Mouse (Mus musculus) liver, postnatal 0 days (tissue): ENCODE measurements around the gene Fxyd3. TPM values are rescaled to one million over a fixed set of nuclear protein-coding genes. Genes with fewer than 3 reads are reported as not detected.
A peak's percentile ranks its signal among the peaks of the same experiment; 100 is the strongest.

Source experiments
- ATAC-seq: fragments of 200-750 bp; cut with Nextera tagmentation; 2 replicates; pipeline ENCODE4 v1.8.0; 2017; ENCODE audit warnings: mild to moderate bottlenecking, moderate library complexity
- DNase-seq: peaks from one replicate; pipeline ENCODE4 v3.0.0-alpha.2; 2016
- H3K27ac ChIP-seq: fragments of 300-500 bp; sonication (generic); 2 replicates; pipeline ENCODE4 v1.5.1; 2014; ENCODE audit warnings: antibody characterized with exemption, moderate library complexity, mild to moderate bottlenecking, low read depth
- H3K27me3 ChIP-seq: fragments of 300-500 bp; sonication (generic); 2 replicates; pipeline ENCODE4 v1.6.1; 2014; ENCODE audit warnings: low read length, control low read depth, mixed read lengths; ENCODE audit not compliant: insufficient read depth
- H3K36me3 ChIP-seq: fragments of 300-500 bp; sonication (generic); replicated peaks from 2 replicates; pipeline ENCODE4 v1.6.1; 2014; ENCODE audit warnings: mild to moderate bottlenecking, control low read depth, low read length, moderate library complexity, mixed read lengths; ENCODE audit not compliant: insufficient read depth
- H3K4me1 ChIP-seq: fragments of 300-500 bp; sonication (generic); 2 replicates; pipeline ENCODE4 v1.6.1; 2014; ENCODE audit warnings: antibody characterized with exemption, mild to moderate bottlenecking, control low read depth; ENCODE audit not compliant: insufficient read depth
- H3K4me2 ChIP-seq: fragments of 300-500 bp; sonication (generic); 2 replicates; pipeline ENCODE4 v1.6.1; 2014; ENCODE audit warnings: low read depth, mild to moderate bottlenecking, low read length, moderate library complexity, mixed read lengths
- H3K4me3 ChIP-seq: fragments of 300-500 bp; sonication (generic); 2 replicates; pipeline ENCODE4 v1.5.1; 2014; ENCODE audit warnings: low read depth, low read length
- H3K9ac ChIP-seq: fragments of 300-500 bp; sonication (generic); replicated peaks from 2 replicates; pipeline ENCODE4 v1.6.1; 2014; ENCODE audit warnings: mild to moderate bottlenecking, moderate library complexity
- H3K9me3 ChIP-seq: fragments of 300-500 bp; sonication (generic); 2 replicates; pipeline ENCODE4 v1.6.1; 2016; ENCODE audit warnings: mild to moderate bottlenecking, control low read depth, low read length, mixed read lengths
- CTCF ChIP-seq: sonication (generic); IDR thresholded peaks from 2 replicates; pipeline ENCODE4 v1.5.1; 2016; ENCODE audit warnings: antibody characterized with exemption, low read depth
- EP300 ChIP-seq: IDR thresholded peaks from 2 replicates; pipeline ENCODE4 v1.6.1; 2016; ENCODE audit warnings: antibody characterized with exemption, low read depth, mild to moderate bottlenecking
- WGBS: fragments of 180-500 bp; shearing (Covaris S2); extraction: QIAGEN DNeasy Blood & Tissue Kit; methylation state at CpG from one replicate; pipeline ENCODE4 v1.1.7; 2014; ENCODE audit not compliant: insufficient replicate concordance; 5-methylcytosine and 5-hydroxymethylcytosine counted together
- polyA plus RNA-seq: library from polyadenylated mRNA; unstranded; fragments of >200 nt; fragmentation: Nextera tagmentation; extraction: Ambion mirVana; gene quantifications from 2 replicates; pipeline ENCODE4 v1.2.1, GENCODE M21; 2015

The Fxyd3 gene
- polyA plus RNA-seq, 1 experiment from 2014 or later = 3.4 TPM

GRCm38 (mm10) chr7:31118486-31118885, 42.0 kb upstream of the Fxyd3 start:
- no peak overlapping the region for H3K9ac ChIP-seq
- DNase-seq = no peak
- no peaks in the 10 kb centered on the region for H3K27me3 ChIP-seq
- no peak overlapping the region for H3K4me2 ChIP-seq
- TF ChIP-seq EP300 (no peak), CTCF (no peak)
- no peak overlapping the region for H3K4me3 ChIP-seq
- ATAC-seq = no peak
- peaks cover 7% of the 10 kb centered on the region for H3K4me1 ChIP-seq
- no peak overlapping the region for H3K27ac ChIP-seq
- no peaks in the 10 kb centered on the region for H3K9me3 ChIP-seq
- 78% methylated on average over 7 of the region's 7 CpGs for WGBS
- H3K36me3 ChIP-seq = no peaks in the 10 kb centered on the region

GRCm38 (mm10) chr7:31117465-31117864, 41.0 kb upstream of the Fxyd3 start:
- ATAC-seq (no peak), DNase-seq (no peak)
- H3K4me1 ChIP-seq = peaks cover 15% of the 10 kb centered on the region
- no peak overlapping the region for H3K9ac ChIP-seq
- TF ChIP-seq CTCF = no peak
- TF ChIP-seq EP300 = no peak
- no peaks in the 10 kb centered on the region for H3K27me3 ChIP-seq
- H3K36me3 ChIP-seq = no peaks in the 10 kb centered on the region
- no peak overlapping the region for H3K27ac ChIP-seq
- H3K4me3 ChIP-seq = no peak overlapping the region
- H3K9me3 ChIP-seq = no peaks in the 10 kb centered on the region
- 77% methylated on average over 11 of the region's 11 CpGs for WGBS
- no peak overlapping the region for H3K4me2 ChIP-seq

- H3K27ac ChIP-seq = peak overlapping the region; percentile 92
- H3K9me3 ChIP-seq = no peaks in the 10 kb centered on the region
- ATAC-seq (no peak), DNase-seq (peak; percentile 44)
- 55% methylated on average over 15 of the region's 16 CpGs for WGBS
- TF ChIP-seq CTCF (no peak), EP300 (no peak)
- peaks cover 21% of the 10 kb centered on the region for H3K4me1 ChIP-seq
- no peaks in the 10 kb centered on the region for H3K27me3 ChIP-seq
- no peak overlapping the region for H3K4me3 ChIP-seq
- H3K4me2 ChIP-seq = no peak overlapping the region
- no peaks in the 10 kb centered on the region for H3K36me3 ChIP-seq
- H3K9ac ChIP-seq = no peak overlapping the region
These were observed 40.2 kb upstream of the Fxyd3 start for GRCm38 (mm10) chr7:31116721-31117145.

DNA sequence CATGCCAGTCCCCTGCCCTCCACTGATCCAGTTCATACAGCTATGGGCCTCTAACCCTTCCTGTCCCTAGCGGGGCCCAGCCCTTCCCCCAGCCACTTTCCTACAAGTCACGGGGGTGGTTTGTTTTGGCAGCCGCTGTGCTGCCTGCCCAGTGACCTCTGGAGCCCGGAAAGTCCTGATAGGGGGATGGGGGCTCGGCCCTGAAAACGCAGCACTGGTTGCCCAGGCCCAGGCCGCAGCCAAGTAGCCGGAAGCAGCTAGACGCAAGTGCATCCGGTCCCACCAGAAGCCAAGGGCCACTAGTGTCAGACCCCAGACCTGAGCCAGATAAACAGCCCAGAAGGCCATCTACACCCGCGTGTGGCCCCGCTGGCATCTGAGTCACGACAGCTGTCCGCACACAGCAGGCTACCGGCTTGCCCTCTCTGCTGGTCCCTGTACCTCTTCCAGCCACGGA, 39.1 kb upstream of the Fxyd3 start:
- Histone ChIP-seq H3K27ac (peak overlapping the region; percentile 92), H3K36me3 (no peaks in the 10 kb centered on the region), H3K4me3 (0 out of 2 replicates have a peak overlapping the region, but pooled peaks have one; percentile 43), H3K4me1 (peaks cover 27% of the 10 kb centered on the region), H3K4me2 (peak overlapping the region; percentile 69), H3K9ac (peak overlapping the region; percentile 65), H3K27me3 (no peaks in the 10 kb centered on the region), H3K9me3 (no peaks in the 10 kb centered on the region)
- DNase-seq (peak; percentile 87), ATAC-seq (peak; percentile 91)
- TF ChIP-seq EP300 (peak; percentile 71; the same call in 1 of the 2 replicates), CTCF (no peak)
- 10% methylated on average over 17 of the region's 17 CpGs for WGBS

GRCm38 (mm10) chr7:31115182-31115581, 38.7 kb upstream of the Fxyd3 start, which contains the start of gene Hpn:
Hpn (minus strand) TSS chr7:31115290.
- peak; percentile 82 for DNase-seq
- H3K27ac ChIP-seq = peak within 1 kb of the TSS; percentile 92
- no peaks in the 10 kb centered on the region for H3K9me3 ChIP-seq
- no peak for TF ChIP-seq CTCF
- no peak for TF ChIP-seq EP300
- WGBS = 36% methylated on average over 11 of the region's 15 CpGs
- peaks cover 27% of the 10 kb centered on the region for H3K4me1 ChIP-seq
- H3K4me2 ChIP-seq = peak within 1 kb of the TSS; percentile 69
- peak; percentile 90 for ATAC-seq
- H3K4me3 ChIP-seq = peak within 1 kb of the TSS; percentile 43
- no peaks in the 10 kb centered on the region for H3K27me3 ChIP-seq
- no peaks in the 10 kb centered on the region for H3K36me3 ChIP-seq
- peak within 1 kb of the TSS; percentile 65 for H3K9ac ChIP-seq

GRCm38 (mm10) chr7:31114646-31115045, 38.1 kb upstream of the Fxyd3 start:
- H3K4me3 ChIP-seq = peak overlapping the region; percentile 43

More at GRCm38 (mm10) chr7:31114646-31115045, 38.1 kb upstream of the Fxyd3 start:
- H3K36me3 ChIP-seq = no peaks in the 10 kb centered on the region
- no peaks in the 10 kb centered on the region for H3K9me3 ChIP-seq
- DNase-seq = peak; percentile 56
- ATAC-seq = peak; percentile 26
- no peaks in the 10 kb centered on the region for H3K27me3 ChIP-seq
- H3K4me2 ChIP-seq = peak overlapping the region; percentile 69
- H3K9ac ChIP-seq = peak overlapping the region; percentile 65
- WGBS = 55% methylated on average over 10 of the region's 10 CpGs
- peaks cover 30% of the 10 kb centered on the region for H3K4me1 ChIP-seq
- no peak for TF ChIP-seq EP300
- peak; percentile 42 for TF ChIP-seq CTCF
- H3K27ac ChIP-seq = peak overlapping the region; percentile 92
